Mouse (Mus musculus): ENCODE data around the gene Gm3015. TPM values are rescaled to one million over a fixed set of nuclear protein-coding genes. Genes with fewer than 3 reads are reported as not detected.
"Not testable (repeated sequence)": the region's sequence is repeated elsewhere in the genome, so short reads cannot be mapped to it uniquely, and the experiment has no call there.

Gene Gm3015
- not detected for total RNA-seq (2021)
- long read RNA-seq, experiment 1: 0 reads
- long read RNA-seq, experiment 2: 0 reads

- not testable (repeated sequence) for DNase-seq
These were observed at the start of gene Gm3015 for GRCm38 (mm10) chr14:42768721-42769120. Gene Gm3015, minus strand, starts transcription at chr14:42768821.

DNA sequence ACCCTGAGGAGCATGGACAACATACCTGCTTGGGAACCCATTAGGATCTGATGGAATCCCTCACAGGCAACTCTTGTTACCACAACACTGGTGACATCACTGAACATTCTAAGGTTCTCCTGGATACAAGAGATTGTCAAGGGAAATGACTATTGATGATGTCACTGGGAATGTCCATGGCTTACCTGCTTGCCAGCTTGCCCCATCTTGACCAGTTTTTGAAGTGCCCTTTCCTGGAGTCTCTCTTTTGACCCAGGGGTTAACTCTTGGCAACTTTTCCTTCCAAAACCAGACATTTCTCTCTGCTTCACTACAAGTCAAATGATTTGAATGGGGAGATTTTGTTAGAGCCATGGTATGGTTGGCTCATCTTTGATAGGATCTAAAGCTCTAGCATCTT is 29.3 kb upstream of the Gm3015 start, which contains the start of gene Gm10377:
Gene Gm10377 (minus strand): TSS at position 101 of the 400 bp plus-strand sequence.
- DNase-seq: not testable (repeated sequence)

Other genes starting within 250 kb of the Gm3015 start
- gene Gm8024, start 244.5 kb downstream of the Gm3015 start, total RNA-seq (2021): not detected
- not detected for gene Gm17124, start 168.9 kb downstream of the Gm3015 start, total RNA-seq (2021)
- not detected for gene Gm3633, start 126.9 kb downstream of the Gm3015 start, total RNA-seq (2021)
- not detected for gene Gm10378, start 112.9 kb downstream of the Gm3015 start, total RNA-seq (2021)
- gene Gm10377, start 29.2 kb upstream of the Gm3015 start, total RNA-seq (2021): not detected
- gene Gm21977, start 84.7 kb upstream of the Gm3015 start, total RNA-seq (2021): not detected
- not detected for gene Gm8082, start 224.8 kb upstream of the Gm3015 start, total RNA-seq (2021)
- not detected for gene Gm10376, start 246.8 kb upstream of the Gm3015 start, total RNA-seq (2021)